Mouse (Mus musculus) bone marrow macrophage, adult 2 months (primary cell): Measurements from ENCODE around the gene Glod4. TPM values are rescaled to one million over a fixed set of nuclear protein-coding genes. Genes with fewer than 3 reads are reported as not detected.

Experiments
- H3K27ac ChIP-seq: 2 replicates; pipeline ENCODE4 v1.5.1; 2012; ENCODE audit warnings: low read depth, low read length; ENCODE audit not compliant: insufficient read depth
- H3K4me1 ChIP-seq: 2 replicates; pipeline ENCODE4 v1.6.1; 2012; ENCODE audit warnings: low read length; ENCODE audit not compliant: control insufficient read depth, insufficient read depth
- H3K4me3 ChIP-seq: 2 replicates; pipeline ENCODE4 v1.5.1; 2012; ENCODE audit warnings: mild to moderate bottlenecking, low read length, moderate library complexity; ENCODE audit not compliant: insufficient read depth
- CTCF ChIP-seq: IDR thresholded peaks from 2 replicates; pipeline ENCODE4 v1.5.1; 2012; ENCODE audit warnings: low read depth, mild to moderate bottlenecking, low read length, moderate library complexity
- POLR2A ChIP-seq: IDR thresholded peaks from 2 replicates; pipeline ENCODE4 v1.6.1; 2012; ENCODE audit warnings: mild to moderate bottlenecking, low read depth, low read length, borderline replicate concordance
- polyA plus RNA-seq: library from polyadenylated mRNA; stranded (reverse); fragments of >200 nt; gene quantifications from 2 replicates; pipeline ENCODE4 v1.2.4, GENCODE M21; 2012; ENCODE audit not compliant: missing spikeins, insufficient read depth, insufficient read length

The Glod4 gene
- polyA plus RNA-seq, 1 experiment, result 53.4 TPM

- no peak for TF ChIP-seq POLR2A
- TF ChIP-seq CTCF, result no peak
- H3K27ac ChIP-seq, result no peak overlapping the region
- H3K4me1 ChIP-seq, result peaks cover 28% of the 10 kb centered on the region
- H3K4me3 ChIP-seq, result no peak overlapping the region
These were observed 112.7 kb downstream of the Glod4 start for GRCm38 (mm10) chr11:76130859-76131258.

DNA sequence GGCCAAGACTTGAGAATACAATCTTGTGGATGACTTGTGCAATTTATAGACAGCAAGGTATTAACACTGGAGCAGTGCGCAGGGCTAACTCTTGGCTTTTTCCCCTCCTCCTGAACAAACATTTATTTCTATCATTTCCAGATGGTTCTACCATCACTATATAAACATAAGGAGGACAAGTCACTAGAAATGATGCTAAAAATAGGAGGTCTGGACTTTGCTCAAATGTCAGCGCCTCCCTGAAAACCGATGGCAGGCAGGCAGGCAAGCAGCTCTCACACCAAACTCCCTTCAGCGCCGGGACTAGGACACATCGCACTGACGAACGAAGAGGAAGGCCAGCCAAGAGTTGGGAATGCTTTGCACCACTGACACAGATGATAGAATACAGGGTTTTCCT lies 118.1 kb downstream of the Glod4 start:
- Histone ChIP-seq H3K27ac (no peak overlapping the region), H3K4me3 (no peak overlapping the region), H3K4me1 (peaks cover 4% of the 10 kb centered on the region)
- TF ChIP-seq CTCF (no peak), POLR2A (no peak)

DNA sequence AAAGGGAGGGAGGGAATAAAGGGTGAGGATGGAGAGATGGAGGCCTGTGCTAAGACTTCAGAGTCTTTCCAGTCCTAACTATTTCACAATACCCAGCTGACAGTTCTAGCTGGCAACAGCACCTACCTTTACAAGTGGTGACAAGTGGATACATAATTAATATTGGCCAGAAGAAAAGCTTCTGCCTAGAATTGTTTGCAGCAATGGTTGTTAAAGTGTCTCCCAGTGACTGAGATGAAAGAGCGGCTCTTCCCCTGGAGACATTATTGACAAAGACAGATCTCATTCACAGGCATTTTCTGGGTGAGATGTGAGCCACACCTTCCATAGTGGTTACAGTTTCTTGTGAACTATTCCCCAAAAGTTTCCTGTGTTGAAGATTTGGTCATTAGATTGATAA lies 120.0 kb downstream of the Glod4 start:
- TF ChIP-seq CTCF (no peak), POLR2A (no peak)
- Histone ChIP-seq H3K4me1 (no peaks in the 10 kb centered on the region), H3K27ac (no peak overlapping the region), H3K4me3 (no peak overlapping the region)

- no peak overlapping the region for H3K4me3 ChIP-seq
- no peaks in the 10 kb centered on the region for H3K4me1 ChIP-seq
- H3K27ac ChIP-seq, result no peak overlapping the region
- TF ChIP-seq POLR2A (no peak), CTCF (no peak)
These were observed 121.0 kb downstream of the Glod4 start for GRCm38 (mm10) chr11:76122571-76122970.

DNA sequence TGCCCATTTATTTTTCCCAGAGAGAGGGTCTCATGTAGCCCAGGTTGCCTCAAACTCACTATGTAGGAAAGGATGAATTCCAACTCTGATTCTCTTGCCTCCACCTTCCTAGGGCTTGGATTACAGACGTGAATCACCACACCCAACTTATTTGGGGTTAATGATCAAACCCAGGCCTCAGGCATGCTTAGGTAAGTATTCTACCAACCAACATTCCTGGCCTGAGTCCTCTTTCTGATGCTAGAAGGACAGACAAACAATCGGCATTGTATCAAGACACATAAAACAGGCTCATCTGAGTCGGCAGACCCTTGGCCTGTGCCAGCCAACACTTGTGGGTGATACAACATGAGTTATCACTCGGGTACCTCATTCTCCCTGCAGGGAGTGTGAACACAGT lies 122.4 kb downstream of the Glod4 start:
- TF ChIP-seq CTCF (no peak), POLR2A (no peak)
- Histone ChIP-seq H3K4me1 (no peaks in the 10 kb centered on the region), H3K4me3 (no peak overlapping the region), H3K27ac (no peak overlapping the region)

- Histone ChIP-seq H3K27ac (no peak overlapping the region), H3K4me1 (no peaks in the 10 kb centered on the region), H3K4me3 (no peak overlapping the region)
- no peak for TF ChIP-seq CTCF
These were observed 123.1 kb downstream of the Glod4 start for GRCm38 (mm10) chr11:76120407-76120901.

GRCm38 (mm10) chr11:76110416-76110815 lies 133.1 kb downstream of the Glod4 start:
- no peak for TF ChIP-seq POLR2A
- TF ChIP-seq CTCF, result no peak
- Histone ChIP-seq H3K4me3 (no peak overlapping the region), H3K27ac (no peak overlapping the region), H3K4me1 (no peaks in the 10 kb centered on the region)

DNA sequence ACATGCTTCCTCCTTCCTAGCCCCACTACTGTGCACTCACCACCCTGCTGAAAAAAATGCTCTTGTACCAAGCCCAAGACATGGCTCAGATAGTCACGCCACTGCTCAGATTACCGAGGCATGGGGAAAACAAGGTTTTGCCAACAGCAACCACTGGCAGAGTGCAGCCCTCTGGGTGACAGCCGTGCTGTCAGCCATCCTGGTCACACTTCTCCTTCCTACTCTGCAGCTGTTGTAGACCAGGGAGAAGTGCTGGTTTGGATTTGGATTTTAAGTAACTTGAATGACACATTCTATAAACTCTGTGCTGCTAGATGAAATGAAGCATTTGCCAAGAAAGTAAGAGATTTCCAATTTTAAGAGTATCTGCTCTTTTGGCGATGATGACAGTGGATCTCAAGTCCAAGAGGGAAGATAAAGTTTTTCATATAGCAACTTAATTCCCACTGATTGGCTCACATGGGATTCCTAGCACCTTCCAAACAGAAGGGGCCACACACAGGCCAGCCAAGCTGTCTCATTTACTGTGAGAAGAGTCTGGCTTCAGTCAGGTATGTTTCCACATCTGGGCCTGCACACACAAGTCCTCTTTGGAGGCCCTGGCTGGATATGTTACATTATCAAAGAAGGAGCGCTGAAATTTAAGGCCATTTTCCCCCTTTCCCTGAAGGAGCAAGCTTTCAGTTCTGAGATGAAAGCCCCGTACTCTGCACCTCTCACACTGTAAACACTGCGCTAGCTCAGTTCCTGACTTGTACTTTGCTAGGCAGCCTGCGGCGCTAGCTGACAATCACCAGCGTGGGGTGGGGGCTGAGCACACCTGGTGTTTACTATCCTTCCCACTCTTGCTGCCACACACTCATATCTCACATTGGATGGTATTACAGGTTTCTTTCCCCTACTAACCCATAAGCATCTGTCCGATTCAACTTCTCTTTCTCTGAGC lies 136.7 kb downstream of the Glod4 start:
- Histone ChIP-seq H3K4me1 (no peaks in the 10 kb centered on the region), H3K27ac (no peak overlapping the region), H3K4me3 (no peak overlapping the region)
- TF ChIP-seq CTCF (no peak), POLR2A (no peak)

- TF ChIP-seq POLR2A (no peak), CTCF (no peak)
- no peak overlapping the region for H3K27ac ChIP-seq
- H3K4me1 ChIP-seq, result no peaks in the 10 kb centered on the region
- no peak overlapping the region for H3K4me3 ChIP-seq
These were observed 142.4 kb downstream of the Glod4 start for GRCm38 (mm10) chr11:76101154-76101553.

DNA sequence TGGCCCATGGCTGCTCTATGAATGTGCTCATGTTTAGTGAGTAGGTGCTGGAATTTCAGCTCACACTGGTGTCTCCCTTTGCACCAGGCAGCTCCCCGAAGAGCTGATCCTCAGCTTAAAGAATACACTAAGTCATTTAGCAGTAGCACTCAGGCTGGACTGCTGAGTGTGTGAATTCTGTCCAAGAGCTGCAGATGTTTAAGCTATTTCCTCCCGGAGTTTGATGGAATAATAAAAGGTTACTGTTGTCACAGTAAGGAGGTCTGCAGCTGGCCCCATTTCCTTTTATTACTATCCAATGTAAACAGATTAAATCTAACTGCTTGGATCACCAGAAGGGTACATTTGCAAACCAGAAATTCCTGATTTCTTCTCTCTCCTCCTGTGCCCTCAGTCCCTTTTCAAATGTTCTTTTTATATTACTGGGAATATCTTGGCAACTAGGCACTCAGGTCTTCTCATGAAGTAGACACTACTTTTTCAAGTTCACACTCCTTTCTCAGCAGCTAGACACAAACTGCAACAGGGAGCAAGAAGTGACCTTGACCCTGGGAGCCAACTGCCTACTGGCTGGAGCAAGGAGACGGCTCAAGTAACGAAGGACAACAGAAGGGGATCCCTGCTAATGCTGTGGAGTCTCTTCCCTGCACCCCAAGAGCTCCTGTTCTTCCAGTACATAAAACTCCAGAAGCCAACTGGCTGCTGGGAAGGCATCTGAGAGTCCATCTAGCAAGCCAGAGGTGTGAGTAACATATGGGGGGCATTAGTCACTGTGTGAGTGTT lies 144.1 kb downstream of the Glod4 start:
- no peak overlapping the region for H3K27ac ChIP-seq
- no peak overlapping the region for H3K4me3 ChIP-seq
- TF ChIP-seq POLR2A, result no peak
- no peak for TF ChIP-seq CTCF
- no peaks in the 10 kb centered on the region for H3K4me1 ChIP-seq
